21 mouse cellular contexts compared by ENCODE assay signal in genomic region chr19:49415326-49415725, GRCm38 (mm10).
"Had no signal": no experiment of that assay in that cellular context is flagged by ENCODE, and none has a peak within 500 bp of the region (broad histone marks: within the 10 kb centered on the region; RNA-seq: fewer than 3 reads in every experiment).

No protein-coding gene starts in this region.

- H3K27ac ChIP-seq: intestine, embryonic 15.5 days; kidney, embryonic 15.5 days; limb, embryonic 12.5 days; limb, embryonic 15.5 days; liver, embryonic 14.5 days; midbrain, embryonic 12.5 days; stomach, embryonic 15.5 days had no signal

- H3K27me3 ChIP-seq: intestine, embryonic 15.5 days; kidney, embryonic 15.5 days; limb, embryonic 12.5 days; limb, embryonic 15.5 days; megakaryocyte, embryonic 14.5 days; midbrain, embryonic 12.5 days; stomach, embryonic 15.5 days had no signal

- ATAC-seq: intestine, embryonic 15.5 days; liver, postnatal 0 days; lung, postnatal 0 days had no signal

- H3K9ac ChIP-seq: intestine, embryonic 15.5 days; kidney, embryonic 15.5 days; limb, embryonic 12.5 days; limb, embryonic 15.5 days; liver, embryonic 14.5 days; liver, postnatal 0 days; lung, embryonic 14.5 days; midbrain, embryonic 12.5 days; stomach, embryonic 15.5 days had no signal

- H3K9me3 ChIP-seq: intestine, embryonic 15.5 days; kidney, embryonic 15.5 days; limb, embryonic 12.5 days; limb, embryonic 15.5 days; midbrain, embryonic 12.5 days; stomach, embryonic 15.5 days had no signal

- H3K4me1 ChIP-seq: intestine, embryonic 15.5 days; kidney, embryonic 15.5 days; limb, embryonic 15.5 days; megakaryocyte, embryonic 14.5 days; midbrain, embryonic 12.5 days; stomach, embryonic 15.5 days had no signal

- DNase-seq: kidney, adult 11 months; kidney, adult 8-10 months; kidney, postnatal 14 days; kidney, postnatal 4 days; left cerebral cortex, postnatal 4 days; liver, postnatal 0 days; lung, embryonic 14.5 days; lung, postnatal 36 days; right cerebral cortex, postnatal 25 days; spleen, adult 18-20 months; thymus, postnatal 25 days had no signal

- H3K36me3 ChIP-seq: intestine, embryonic 15.5 days; kidney, embryonic 15.5 days; limb, embryonic 12.5 days; limb, embryonic 15.5 days; midbrain, embryonic 12.5 days; stomach, embryonic 15.5 days had no signal

- H3K4me2 ChIP-seq: intestine, embryonic 15.5 days; kidney, embryonic 15.5 days; limb, embryonic 12.5 days; limb, embryonic 15.5 days; liver, embryonic 11.5 days; lung, embryonic 14.5 days; midbrain, embryonic 12.5 days; stomach, embryonic 15.5 days had no signal

- H3K4me3 ChIP-seq: intestine, embryonic 15.5 days; kidney, embryonic 15.5 days; limb, embryonic 12.5 days; limb, embryonic 15.5 days; megakaryocyte, embryonic 14.5 days; midbrain, embryonic 12.5 days; stomach, embryonic 15.5 days had no signal
